Mouse (Mus musculus) right cerebral cortex, adult 18-20 months (tissue): ENCODE results near the gene Hist1h1t.
A peak's percentile ranks its signal among the peaks of the same experiment; 100 is the strongest.

ENCODE experiments used
- DNase-seq: peaks from one replicate; pipeline ENCODE4 v3.0.0; 2022; ENCODE audit warnings: mixed read lengths

The Hist1h1t gene

GRCm38 (mm10) chr13:23738677-23739068 is 43.1 kb downstream of the Hist1h1t start, which contains the start of gene Hist1h1c:
Gene Hist1h1c (plus strand): TSS chr13:23738808.
- peak; percentile 91 for DNase-seq

DNA sequence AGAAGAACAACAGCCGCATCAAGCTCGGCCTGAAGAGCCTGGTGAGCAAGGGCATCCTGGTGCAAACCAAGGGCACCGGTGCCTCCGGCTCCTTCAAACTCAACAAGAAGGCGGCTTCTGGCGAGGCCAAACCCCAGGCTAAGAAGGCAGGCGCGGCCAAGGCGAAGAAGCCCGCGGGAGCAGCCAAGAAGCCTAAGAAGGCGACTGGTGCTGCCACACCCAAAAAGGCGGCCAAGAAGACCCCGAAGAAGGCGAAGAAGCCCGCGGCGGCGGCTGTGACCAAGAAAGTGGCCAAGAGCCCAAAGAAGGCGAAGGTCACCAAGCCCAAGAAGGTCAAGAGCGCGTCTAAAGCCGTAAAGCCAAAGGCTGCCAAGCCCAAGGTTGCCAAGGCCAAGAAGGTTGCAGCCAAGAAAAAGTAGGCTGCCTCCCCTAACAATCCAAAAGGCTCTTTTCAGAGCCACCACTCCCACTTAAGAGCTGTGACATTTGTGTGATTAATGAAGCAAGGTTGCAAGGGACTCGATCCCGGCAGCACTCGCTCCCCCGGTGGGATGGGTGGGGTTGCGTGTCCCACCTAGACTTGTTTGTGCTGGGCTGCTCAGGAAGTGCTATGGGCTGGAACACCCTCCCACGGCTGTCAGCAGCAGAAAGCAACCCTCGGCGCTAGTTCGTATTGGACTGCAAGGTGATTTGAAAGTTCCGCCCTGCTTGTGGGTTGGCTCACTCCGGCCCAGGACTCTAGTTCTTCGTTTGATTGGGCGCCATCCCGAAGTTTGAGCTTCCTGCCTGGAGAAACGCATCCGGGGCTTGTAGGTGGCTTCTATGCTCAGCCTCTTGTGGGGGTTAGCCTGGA is 43.7 kb downstream of the Hist1h1t start:
- DNase-seq: peak; percentile 97

- DNase-seq: no peak
Measured at GRCm38 (mm10) chr13:23739922-23740252, 44.3 kb downstream of the Hist1h1t start.

DNA sequence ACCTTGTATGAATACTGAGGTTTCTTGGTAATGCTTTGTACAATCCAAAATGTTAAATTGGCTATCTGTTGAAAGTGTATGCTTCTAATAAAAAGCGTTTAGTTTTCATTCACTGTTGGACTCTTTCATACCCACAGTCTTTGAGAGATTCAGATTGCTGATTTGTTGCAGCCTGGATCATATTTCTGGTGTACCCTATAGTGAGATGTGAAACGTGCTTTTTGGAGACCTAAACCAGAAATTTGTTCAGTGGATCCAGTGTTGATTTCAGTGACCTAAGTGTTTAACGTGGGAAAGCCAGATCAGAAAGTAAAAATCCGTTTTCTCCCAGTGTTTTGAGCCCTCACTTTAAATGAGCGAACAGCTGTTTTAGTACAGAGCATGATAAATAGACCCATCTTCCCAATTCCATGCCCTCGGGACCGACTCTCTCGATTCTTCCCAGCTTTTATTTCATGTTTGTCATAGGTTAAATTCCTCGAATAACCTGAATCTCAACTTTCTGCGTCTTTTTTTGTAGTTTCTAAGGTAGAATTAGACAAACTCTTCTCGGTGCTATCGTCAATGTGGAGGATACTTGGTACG is 44.7 kb downstream of the Hist1h1t start:
- no peak for DNase-seq

DNA sequence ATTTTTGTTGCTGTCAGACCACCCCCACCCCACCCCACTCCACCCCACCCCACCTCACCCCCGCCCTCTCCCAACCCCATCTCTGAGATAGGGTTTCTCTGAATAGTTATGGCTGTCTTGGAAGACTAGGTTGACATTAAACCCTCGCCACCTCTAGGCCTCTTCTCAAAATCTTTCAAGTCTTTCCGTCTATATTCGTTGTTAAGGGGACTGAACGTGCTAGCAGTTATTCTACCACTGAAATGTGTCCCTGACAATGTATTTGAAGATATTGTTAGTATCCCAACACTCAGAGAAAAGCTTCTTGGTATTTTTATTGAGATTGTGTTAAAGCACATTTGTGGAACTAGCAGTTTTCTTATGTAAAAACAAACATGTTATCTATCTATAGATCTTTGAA is 45.3 kb downstream of the Hist1h1t start:
- DNase-seq: no peak

- no peak for DNase-seq
Measured at GRCm38 (mm10) chr13:23742007-23742406, 46.4 kb downstream of the Hist1h1t start.

DNA sequence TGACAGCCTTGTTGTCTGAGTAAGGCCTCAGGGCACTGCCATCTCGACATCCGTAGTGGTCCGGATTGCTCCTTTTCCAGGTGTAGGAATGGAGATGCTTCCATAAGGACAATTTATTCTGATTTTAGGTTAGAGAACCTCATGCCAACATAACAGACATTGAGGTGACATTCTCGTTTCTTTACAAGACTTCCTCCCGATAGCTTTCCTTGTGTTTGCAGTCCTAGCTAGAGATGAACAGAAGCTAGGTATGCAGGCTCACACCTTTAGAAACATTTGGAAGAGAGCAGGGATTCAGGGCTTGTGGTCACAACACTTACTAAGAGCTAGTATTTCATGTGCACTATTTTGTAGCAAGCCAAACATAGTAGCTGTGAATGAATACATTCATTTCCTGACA is 47.6 kb downstream of the Hist1h1t start:
- no peak for DNase-seq

- DNase-seq: no peak
Measured at GRCm38 (mm10) chr13:23743963-23744362, 48.3 kb downstream of the Hist1h1t start.

DNA sequence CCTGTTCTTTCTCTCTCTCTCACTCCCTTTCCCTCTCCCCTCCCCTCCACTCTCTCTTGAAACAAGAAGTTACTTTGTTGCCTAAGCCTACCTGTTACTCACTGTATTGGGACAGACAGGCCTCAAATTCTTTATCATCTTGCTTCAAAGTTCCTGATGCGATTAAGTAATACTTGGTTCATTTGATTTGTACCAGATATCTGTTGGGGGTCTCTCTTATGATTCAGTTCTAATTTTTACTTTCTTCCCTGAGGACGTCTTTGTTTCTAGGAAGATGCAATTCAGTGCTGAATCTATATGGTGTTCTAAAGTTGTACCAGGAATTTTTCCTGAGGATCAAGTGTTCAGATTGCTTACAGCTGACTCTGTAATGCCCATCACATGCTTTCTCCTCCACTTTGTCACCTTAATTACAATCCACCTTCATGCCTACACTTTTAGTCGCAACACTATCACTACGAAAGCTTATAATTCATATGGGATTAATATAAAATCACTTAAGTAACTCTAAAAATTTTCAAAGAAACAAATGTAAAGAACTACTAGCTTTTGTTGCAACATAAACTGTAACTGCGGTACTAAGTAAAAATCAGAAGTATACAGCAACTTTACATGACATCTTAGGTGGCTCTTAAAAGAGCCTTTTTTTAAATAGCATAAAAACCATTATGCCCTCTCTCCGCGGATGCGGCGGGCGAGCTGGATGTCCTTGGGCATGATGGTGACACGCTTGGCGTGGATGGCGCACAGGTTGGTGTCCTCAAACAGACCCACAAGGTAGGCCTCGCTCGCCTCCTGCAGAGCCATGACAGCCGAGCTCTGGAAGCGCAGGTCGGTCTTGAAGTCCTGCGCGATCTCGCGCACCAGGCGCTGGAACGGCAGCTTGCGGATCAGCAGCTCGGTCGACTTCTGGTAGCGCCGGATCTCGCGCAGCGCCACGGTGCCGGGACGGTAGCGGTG is 49.1 kb downstream of the Hist1h1t start:
- no peak for DNase-seq

- peak; percentile 79 for DNase-seq
Measured at GRCm38 (mm10) chr13:23745381-23746161, 50.0 kb downstream of the Hist1h1t start, which contains the start of gene Hist1h3c. Gene Hist1h3c (minus strand): TSS chr13:23745602.
